Mouse (Mus musculus) ES-Bruce4 (cell line): ENCODE measurements around the gene Fbxl17. TPM values are rescaled to one million over a fixed set of nuclear protein-coding genes. Genes with fewer than 3 reads are reported as not detected.

Experiments
- H3K27ac ChIP-seq: 2 replicates; pipeline ENCODE4 v1.5.1; 2012; ENCODE audit warnings: low read length, inconsistent platforms; ENCODE audit not compliant: insufficient read depth
- H3K27me3 ChIP-seq: 2 replicates; pipeline ENCODE4 v1.6.1; 2012; ENCODE audit warnings: mild to moderate bottlenecking, low read length, inconsistent platforms; ENCODE audit not compliant: control insufficient read depth, poor library complexity, insufficient read depth, severe bottlenecking
- H3K36me3 ChIP-seq: 2 replicates; pipeline ENCODE4 v1.6.1; 2012; ENCODE audit warnings: inconsistent platforms, mild to moderate bottlenecking, low read length, moderate library complexity; ENCODE audit not compliant: control insufficient read depth, poor library complexity, insufficient read depth, severe bottlenecking
- H3K4me1 ChIP-seq: one replicate; pipeline ENCODE4 v1.8.1; 2011; ENCODE audit warnings: low read length; ENCODE audit not compliant: control insufficient read depth, insufficient read depth
- H3K4me3 ChIP-seq: 2 replicates; pipeline ENCODE4 v1.5.1; 2011; ENCODE audit warnings: low read depth, mild to moderate bottlenecking, low read length
- H3K9ac ChIP-seq: 2 replicates; pipeline ENCODE4 v1.6.1; 2012; ENCODE audit warnings: low read depth, mild to moderate bottlenecking, inconsistent platforms; ENCODE audit not compliant: poor library complexity, severe bottlenecking
- H3K9me3 ChIP-seq: replicated peaks from 2 replicates; pipeline ENCODE4 v1.6.1; 2012; ENCODE audit warnings: mild to moderate bottlenecking, low read length, inconsistent platforms; ENCODE audit not compliant: control insufficient read depth, poor library complexity, insufficient read depth, severe bottlenecking
- CTCF ChIP-seq: IDR thresholded peaks from one replicate; pipeline ENCODE4 v1.8.1; 2011; ENCODE audit warnings: low read depth, low read length
- EP300 ChIP-seq: IDR thresholded peaks from 2 replicates; pipeline ENCODE4 v1.6.1; 2011; ENCODE audit warnings: low read depth, low read length; ENCODE audit not compliant: insufficient read depth
- POLR2A ChIP-seq: IDR thresholded peaks from one replicate; pipeline ENCODE4 v1.8.1; 2011; ENCODE audit warnings: low read length; ENCODE audit not compliant: insufficient read depth
- polyA plus RNA-seq: library from polyadenylated mRNA; stranded (reverse); fragments of >200 nt; gene quantifications from 2 replicates; pipeline ENCODE4 v1.2.4, GENCODE M21; 2011; ENCODE audit warnings: low read depth; ENCODE audit not compliant: missing spikeins, insufficient read depth, insufficient read length

Fbxl17 gene
- polyA plus RNA-seq, 1 experiment, result 11.7 TPM

DNA sequence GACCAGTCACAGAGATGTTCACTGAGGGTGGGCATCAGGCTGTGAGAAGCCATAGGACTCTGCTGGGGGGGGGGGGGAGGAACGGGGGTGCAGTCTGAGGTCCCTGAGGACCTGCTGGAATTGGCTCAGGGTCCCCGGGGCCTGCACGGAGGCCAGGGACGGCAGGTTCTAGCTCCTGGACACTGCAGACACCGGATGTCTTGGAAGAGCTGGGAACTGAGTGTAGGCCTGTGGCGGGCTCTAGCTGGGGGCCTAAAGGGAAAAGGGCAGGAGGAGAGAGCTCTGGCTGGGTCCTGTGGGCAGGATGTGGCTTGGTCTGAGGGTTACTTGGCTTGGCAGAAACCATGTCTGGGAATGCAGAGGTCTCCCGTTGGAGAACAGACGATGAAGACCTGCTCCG, 254.3 kb downstream of the Fbxl17 start:
- Histone ChIP-seq H3K4me3 (no peak overlapping the region), H3K4me1 (no peaks in the 10 kb centered on the region), H3K27me3 (no peaks in the 10 kb centered on the region), H3K9me3 (no peaks in the 10 kb centered on the region), H3K9ac (no peak overlapping the region), H3K36me3 (no peaks in the 10 kb centered on the region), H3K27ac (no peak overlapping the region)
- no peak for TF ChIP-seq CTCF
- TF ChIP-seq POLR2A, result no peak

DNA sequence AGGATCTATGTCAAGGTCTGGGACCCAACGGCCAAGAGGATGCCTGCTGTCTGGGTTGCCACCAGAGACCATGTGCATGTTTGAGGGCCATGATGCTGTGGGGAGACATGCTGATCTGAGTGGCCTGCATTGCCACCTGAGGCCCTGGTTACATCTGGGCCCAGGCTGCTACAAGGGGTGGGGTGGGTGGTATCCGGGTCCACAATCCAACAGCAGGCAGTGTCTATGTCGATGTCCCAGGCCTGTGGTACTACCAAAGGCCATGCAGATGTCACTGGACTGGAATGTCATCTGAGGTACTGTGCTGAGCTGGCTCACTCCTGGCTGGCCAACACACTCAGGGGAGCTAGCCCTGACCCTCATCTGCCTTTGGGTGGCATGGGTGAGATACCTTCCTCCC, 257.1 kb downstream of the Fbxl17 start:
- H3K9me3 ChIP-seq, result no peaks in the 10 kb centered on the region
- no peaks in the 10 kb centered on the region for H3K27me3 ChIP-seq
- H3K27ac ChIP-seq, result no peak overlapping the region
- no peak overlapping the region for H3K9ac ChIP-seq
- no peaks in the 10 kb centered on the region for H3K36me3 ChIP-seq
- no peaks in the 10 kb centered on the region for H3K4me1 ChIP-seq
- H3K4me3 ChIP-seq, result no peak overlapping the region
- TF ChIP-seq EP300 (no peak), POLR2A (no peak), CTCF (no peak)

DNA sequence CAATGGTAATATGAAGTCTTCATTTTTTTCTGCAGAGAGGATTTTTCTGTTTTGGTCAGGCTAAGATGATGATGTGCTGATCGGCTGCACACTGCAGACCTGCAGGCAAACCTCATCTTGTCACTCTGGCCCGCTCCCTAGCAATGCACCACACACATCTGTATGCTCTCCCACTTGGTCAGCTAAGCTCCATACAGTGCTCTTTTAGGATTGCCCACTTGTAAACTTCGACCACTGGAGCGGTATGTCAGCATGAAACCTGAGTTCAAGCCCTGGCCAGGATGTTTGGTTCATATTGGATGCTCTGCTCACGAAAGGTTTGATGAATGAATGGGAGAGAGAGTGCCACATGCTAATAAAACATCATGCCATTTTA, 259.1 kb downstream of the Fbxl17 start:
- H3K4me1 ChIP-seq, result no peaks in the 10 kb centered on the region
- no peaks in the 10 kb centered on the region for H3K27me3 ChIP-seq
- no peak overlapping the region for H3K27ac ChIP-seq
- H3K4me3 ChIP-seq, result no peak overlapping the region
- no peak overlapping the region for H3K9ac ChIP-seq
- no peaks in the 10 kb centered on the region for H3K36me3 ChIP-seq
- TF ChIP-seq CTCF (no peak), EP300 (no peak), POLR2A (no peak)
- no peaks in the 10 kb centered on the region for H3K9me3 ChIP-seq

DNA sequence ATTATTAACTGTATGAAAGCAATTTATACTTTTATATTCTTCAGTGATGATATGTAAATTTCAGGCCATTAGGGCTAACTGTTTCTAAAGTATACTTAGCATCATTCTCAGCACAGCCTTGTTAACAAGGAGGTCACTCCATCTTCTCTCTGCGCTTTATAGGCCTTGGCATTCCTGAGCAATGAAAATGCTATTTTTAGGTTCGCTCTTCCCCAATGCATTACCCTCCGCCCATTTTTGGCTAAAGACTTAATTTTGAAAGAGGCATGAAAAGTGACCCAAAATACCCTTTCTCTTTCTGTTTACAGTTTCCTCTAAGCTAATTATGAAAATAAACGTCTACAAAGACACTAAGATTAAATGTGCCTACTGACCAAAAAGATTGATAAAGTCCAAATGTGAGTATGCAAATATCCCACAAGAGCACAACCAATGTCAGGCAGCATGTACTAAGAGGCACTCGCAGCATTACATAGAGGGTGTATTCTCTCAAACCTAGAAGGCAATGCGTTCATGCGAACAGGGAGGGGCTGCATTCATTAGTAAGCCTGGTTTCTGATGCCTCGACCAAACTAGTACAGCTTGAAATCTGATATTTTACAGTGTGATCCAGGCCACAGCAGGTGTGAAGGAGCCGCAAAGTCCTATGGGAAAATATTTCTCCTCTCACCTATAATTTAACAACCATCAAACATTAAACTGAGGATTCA, 259.6 kb downstream of the Fbxl17 start:
- Histone ChIP-seq H3K4me3 (no peak overlapping the region), H3K27me3 (no peaks in the 10 kb centered on the region), H3K9me3 (no peaks in the 10 kb centered on the region), H3K4me1 (no peaks in the 10 kb centered on the region), H3K9ac (no peak overlapping the region), H3K27ac (no peak overlapping the region), H3K36me3 (no peaks in the 10 kb centered on the region)
- TF ChIP-seq EP300, result no peak

DNA sequence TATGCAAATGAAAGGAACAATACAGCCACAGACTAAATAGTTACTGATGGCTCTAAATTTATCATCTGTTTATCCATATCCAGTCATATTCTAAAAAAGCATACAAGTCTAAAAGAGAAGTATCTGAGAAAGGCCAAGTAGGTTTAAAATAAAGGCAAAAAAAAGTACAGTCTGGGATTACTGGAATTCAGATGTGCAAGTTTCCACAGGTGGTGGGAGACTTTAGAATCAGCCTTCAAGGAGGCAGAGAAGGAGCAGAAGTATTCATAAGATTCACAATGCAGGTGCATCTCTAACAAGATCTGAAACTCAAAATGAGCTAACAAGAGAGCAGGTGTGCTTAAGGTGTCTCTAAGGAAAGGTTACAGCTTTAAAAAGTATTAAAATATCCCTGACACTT, 263.0 kb downstream of the Fbxl17 start:
- Histone ChIP-seq H3K36me3 (no peaks in the 10 kb centered on the region), H3K4me1 (no peaks in the 10 kb centered on the region), H3K27ac (no peak overlapping the region), H3K4me3 (no peak overlapping the region), H3K9me3 (no peaks in the 10 kb centered on the region), H3K27me3 (no peaks in the 10 kb centered on the region), H3K9ac (no peak overlapping the region)
- TF ChIP-seq EP300 (no peak), POLR2A (no peak), CTCF (no peak)

DNA sequence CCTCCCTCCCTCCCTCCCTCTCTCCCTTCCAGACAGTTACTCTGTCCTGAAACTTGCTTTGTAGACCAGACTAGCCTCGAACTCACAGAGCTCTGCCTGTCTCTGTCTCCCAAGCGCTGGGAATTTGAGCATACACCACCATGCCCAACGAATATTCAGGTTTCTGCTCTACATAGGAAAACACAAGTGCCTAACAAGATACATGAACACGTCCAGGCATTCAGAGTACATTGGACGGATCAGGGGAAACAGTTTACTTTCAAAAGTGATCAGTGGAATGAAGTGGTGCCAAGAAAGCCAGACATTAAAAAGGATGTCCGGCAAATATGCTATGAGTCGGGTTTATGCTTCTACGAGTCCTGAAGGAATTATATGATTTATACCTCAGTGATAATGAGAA, 263.6 kb downstream of the Fbxl17 start:
- Histone ChIP-seq H3K4me3 (no peak overlapping the region), H3K9ac (no peak overlapping the region), H3K36me3 (no peaks in the 10 kb centered on the region), H3K9me3 (no peaks in the 10 kb centered on the region), H3K27me3 (no peaks in the 10 kb centered on the region), H3K27ac (no peak overlapping the region), H3K4me1 (no peaks in the 10 kb centered on the region)
- no peak for TF ChIP-seq EP300
- no peak for TF ChIP-seq CTCF
- no peak for TF ChIP-seq POLR2A
